Mouse (Mus musculus): ENCODE results near the gene Gprc5d.

Gene Gprc5d

DNA sequence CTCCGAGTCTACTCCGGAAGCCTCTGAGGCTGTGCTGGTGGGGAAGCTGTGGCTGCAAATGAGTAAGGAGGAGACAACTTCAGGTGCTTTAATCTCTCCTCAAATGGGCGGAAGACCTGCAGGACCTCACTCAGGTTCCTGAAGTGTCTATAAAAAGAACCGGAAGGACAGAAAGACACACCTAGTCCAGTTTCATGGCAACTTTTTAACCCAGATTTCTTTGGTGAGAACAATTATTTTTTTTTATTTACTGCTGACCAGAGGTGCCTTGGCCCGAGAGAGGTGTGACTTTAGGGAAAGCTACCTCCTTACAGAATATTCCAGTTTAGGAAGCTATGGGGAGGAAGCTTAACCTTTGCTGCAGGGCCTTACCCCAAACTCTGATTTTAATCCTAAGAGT lies at the start of gene Gprc5d:
Gene Gprc5d (minus strand): TSS at position 101 of the 400 bp plus-strand sequence.
- in situ Hi-C loops (cut with MboI, MseI) = no loop called here

DNA sequence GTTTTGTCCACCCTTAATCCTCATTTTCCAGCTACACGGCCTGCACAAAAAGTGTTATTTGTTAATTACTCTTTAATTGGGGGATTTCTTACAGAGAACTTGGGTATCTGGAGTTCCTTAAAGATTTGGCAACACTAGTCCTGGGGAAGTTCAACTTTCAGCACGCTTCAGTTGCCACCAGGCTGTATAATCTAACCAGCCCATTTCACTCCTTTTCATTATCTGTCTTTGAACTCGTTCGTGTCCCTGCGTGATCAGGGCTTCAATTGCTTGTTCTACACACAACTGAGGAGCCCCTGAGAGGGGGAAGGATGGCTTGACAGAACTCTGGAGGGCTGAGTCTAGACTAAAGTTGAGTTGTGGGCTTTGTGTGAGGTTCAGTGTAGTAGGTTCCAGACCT lies 48.6 kb upstream of the Gprc5d start:
- in situ Hi-C loops (cut with MboI, MseI) = no loop called here

GRCm38 (mm10) chr6:135166262-135166661 lies 48.2 kb upstream of the Gprc5d start:
- in situ Hi-C loops (cut with MboI, MseI) = no loop called here

DNA sequence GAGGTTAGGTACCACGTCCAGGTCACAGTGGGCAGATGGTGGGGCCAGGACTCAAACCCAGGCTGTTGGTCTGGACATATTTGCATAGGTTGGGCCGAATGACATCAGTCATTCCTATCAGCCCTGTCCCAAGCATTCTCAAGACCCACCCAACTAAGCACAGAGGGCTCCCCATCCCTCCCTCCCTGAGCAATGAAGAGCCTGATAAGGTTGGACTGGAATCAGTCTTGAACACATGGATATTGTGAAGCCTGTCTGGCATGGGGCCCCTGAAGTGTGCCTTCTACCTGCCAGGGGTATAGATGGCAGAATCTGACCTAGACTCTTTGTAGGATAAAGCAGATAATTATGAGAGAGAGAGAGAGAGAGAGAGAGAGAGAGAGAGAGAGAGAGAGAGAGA lies 47.6 kb upstream of the Gprc5d start:
- in situ Hi-C loops (cut with MboI, MseI) = no loop called here

DNA sequence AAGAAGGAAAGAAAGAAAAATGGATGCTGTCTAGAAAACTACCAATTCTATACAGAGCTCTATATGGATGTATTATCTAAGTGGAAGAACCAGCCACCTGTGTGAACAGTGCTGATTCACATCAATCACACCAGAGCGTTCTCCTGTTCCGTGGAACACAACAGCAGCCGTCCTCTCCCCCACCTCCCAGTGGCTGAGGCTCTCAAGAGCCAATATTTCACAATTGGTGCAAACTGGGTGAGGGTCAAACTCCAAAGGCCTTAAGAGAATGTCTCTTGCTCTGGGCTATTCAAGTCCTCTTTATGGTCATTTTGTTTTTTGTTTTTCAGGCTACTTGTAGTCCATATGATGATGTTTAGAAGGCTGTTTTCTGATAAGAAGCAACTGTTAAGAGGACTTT lies 47.1 kb upstream of the Gprc5d start:
- in situ Hi-C loops (cut with MboI, MseI) = no loop called here

DNA sequence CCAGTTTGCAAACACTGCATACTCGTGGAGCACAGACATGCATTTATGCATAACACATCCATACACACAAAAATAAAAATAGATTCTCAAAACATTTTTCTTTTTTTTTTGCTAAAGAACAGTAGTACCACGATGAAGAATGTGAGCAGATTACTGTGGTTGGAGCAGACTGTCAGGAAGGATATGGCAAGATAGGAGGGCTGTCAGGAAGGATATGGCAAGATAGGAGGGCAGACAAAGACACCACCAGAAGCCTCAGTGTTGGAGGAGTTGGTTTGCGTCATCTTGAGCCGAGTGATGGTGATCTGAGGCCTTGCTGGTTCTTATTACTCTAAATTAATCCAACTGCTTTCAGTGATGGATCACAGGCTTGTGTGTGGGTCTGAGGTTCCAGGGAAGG lies 44.8 kb upstream of the Gprc5d start:
- in situ Hi-C loops (cut with MboI, MseI) = no loop called here

- in situ Hi-C loops (cut with MboI, MseI) = no loop called here
Observed at GRCm38 (mm10) chr6:135162311-135162710, 44.2 kb upstream of the Gprc5d start.

GRCm38 (mm10) chr6:135161356-135161755 lies 43.3 kb upstream of the Gprc5d start:
- in situ Hi-C loops (cut with MboI, MseI) = no loop called here

DNA sequence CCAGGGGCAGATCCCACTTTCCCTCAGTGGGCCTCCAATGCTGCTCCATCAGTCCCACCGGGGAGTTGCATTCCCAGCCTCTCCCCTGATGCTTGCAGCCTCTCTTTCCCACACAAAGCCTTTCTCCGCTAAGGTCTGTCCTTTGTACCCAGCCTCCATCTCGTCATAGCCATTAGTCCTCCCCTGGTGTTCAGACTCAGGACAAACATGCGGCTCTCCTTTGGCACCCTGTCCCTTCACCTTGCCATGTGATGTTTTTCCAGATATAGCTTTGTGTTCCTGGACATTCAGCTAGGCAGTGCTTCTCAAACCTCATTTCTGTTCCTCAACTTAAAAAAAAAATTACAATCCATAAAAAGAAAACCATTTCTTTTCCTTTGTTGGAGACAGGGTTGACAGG lies 40.4 kb upstream of the Gprc5d start:
- in situ Hi-C loops (cut with MboI, MseI) = loop anchor here in 1 of 2 experiments (10.0 kb wide), 1 partner anchor 216 kb away; no protein-coding TSS in a partner anchor

- in situ Hi-C loops (cut with MboI, MseI) = loop anchor here in 1 of 2 experiments (10.0 kb wide), 1 partner anchor 217 kb away; no protein-coding TSS in a partner anchor
Observed at GRCm38 (mm10) chr6:135157496-135157895, 39.4 kb upstream of the Gprc5d start.

- in situ Hi-C loops (cut with MboI, MseI) = loop anchor here in 1 of 2 experiments (10.0 kb wide), 1 partner anchor 218 kb away; no protein-coding TSS in a partner anchor
Observed at GRCm38 (mm10) chr6:135156597-135156996, 38.5 kb upstream of the Gprc5d start.

DNA sequence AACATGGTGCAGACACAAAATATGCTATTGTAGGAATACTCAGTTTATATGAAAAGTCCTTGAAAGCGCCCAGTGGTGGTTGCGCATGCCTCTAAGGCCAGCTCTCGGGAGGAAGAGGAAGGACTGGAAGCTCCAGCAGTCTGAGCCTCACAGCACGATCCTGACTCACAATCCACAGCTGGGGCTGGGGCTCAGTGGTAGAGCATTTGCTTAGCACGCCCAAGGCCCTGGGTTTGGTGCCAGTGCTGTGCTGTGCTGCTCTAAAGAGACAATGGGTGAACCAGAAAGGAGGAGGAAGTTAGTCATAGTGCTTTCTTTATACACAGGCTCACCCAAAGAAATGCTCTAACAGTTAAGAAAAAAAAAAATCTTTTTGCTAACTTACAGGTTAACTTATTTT lies 35.6 kb upstream of the Gprc5d start:
- in situ Hi-C loops (cut with MboI, MseI) = loop anchor here (5.0 to 10.0 kb wide), 5 partner anchors 84 to 244 kb away; no protein-coding TSS in a partner anchor

DNA sequence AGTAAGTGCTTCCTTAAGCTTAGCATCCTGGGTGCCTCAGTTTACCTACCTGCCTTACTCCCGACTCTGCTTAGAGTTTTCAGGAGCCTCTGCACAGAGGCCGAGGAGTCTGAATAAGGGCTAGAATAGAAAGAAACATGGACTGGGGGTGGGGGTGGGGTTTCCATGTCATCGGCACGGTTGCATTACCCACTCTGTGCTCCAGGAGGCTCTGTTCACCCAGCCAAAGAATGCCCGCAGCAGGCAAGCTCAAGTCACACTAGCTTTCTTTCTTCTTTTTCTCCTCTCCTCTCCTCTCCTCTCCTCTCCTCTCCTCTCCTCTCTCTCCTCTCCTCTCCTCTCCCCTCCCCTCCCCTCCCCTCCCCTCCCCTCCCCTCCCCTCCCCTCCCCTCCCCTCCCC lies 32.2 kb upstream of the Gprc5d start:
- in situ Hi-C loops (cut with MboI, MseI) = loop anchor here (5.0 to 10.0 kb wide), 5 partner anchors 87 to 247 kb away; no protein-coding TSS in a partner anchor

DNA sequence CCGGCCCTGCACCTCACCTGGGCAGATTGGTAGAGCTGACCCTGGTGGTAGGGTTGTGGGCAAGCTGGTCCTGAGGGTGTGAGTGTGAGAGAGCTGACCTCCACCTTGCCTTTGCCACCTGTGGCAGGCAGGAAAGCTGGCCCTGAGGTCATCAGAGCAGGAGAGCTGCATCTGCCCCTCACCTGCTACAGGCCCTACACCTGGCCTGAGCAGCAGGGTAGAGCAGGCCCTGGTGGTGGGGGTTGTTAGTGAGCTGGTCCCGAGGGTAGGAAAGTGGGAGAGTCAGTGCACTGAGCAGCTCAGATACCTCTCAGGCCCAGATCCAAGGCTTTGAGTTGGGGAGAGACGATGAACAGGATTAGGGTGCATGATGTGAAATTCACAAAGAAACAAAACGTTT lies 31.6 kb upstream of the Gprc5d start:
- in situ Hi-C loops (cut with MboI, MseI) = loop anchor here (5.0 to 10.0 kb wide), 7 partner anchors 62 to 248 kb away; no protein-coding TSS in a partner anchor

- in situ Hi-C loops (cut with MboI, MseI) = loop anchor here in 1 of 2 experiments (5.0 kb wide), 2 partner anchors 62 to 122 kb away; no protein-coding TSS in a partner anchor
Observed at GRCm38 (mm10) chr6:135149175-135149574, 31.1 kb upstream of the Gprc5d start.

DNA sequence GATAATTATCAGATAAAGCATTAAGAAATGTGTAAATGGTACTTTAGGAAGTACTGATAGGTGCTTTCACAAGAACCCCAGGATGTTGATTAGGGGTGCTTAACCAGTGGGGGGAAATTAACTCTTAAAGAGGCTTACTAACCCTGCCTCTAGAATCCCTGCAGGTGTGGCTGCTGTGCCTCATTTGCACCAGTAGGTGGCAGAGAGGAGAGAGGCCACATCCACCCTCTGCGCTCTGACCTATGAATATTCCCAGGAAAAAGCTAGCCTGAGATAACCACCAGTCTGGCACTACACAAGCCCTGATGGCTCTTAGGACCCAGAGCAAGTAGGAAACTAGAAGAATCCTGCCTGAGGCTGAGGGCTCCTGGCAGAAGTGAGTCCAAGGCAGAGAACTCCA lies 30.4 kb upstream of the Gprc5d start:
- in situ Hi-C loops (cut with MboI, MseI) = loop anchor here in 1 of 2 experiments (5.0 kb wide), 2 partner anchors 61 to 121 kb away; no protein-coding TSS in a partner anchor

GRCm38 (mm10) chr6:135145976-135146375 lies 27.9 kb upstream of the Gprc5d start:
- in situ Hi-C loops (cut with MboI, MseI) = loop anchor here in 1 of 2 experiments (5.0 kb wide), 2 partner anchors 59 to 119 kb away; no protein-coding TSS in a partner anchor

- in situ Hi-C loops (cut with MboI, MseI) = loop anchor here in 1 of 2 experiments (5.0 kb wide), 2 partner anchors 57 to 122 kb away; no protein-coding TSS in a partner anchor
Observed at GRCm38 (mm10) chr6:135144516-135144915, 26.4 kb upstream of the Gprc5d start.

GRCm38 (mm10) chr6:135143151-135143550 lies 25.1 kb upstream of the Gprc5d start:
- in situ Hi-C loops (cut with MboI, MseI) = loop anchor here in 1 of 2 experiments (5.0 kb wide), 2 partner anchors 56 to 121 kb away; no protein-coding TSS in a partner anchor

DNA sequence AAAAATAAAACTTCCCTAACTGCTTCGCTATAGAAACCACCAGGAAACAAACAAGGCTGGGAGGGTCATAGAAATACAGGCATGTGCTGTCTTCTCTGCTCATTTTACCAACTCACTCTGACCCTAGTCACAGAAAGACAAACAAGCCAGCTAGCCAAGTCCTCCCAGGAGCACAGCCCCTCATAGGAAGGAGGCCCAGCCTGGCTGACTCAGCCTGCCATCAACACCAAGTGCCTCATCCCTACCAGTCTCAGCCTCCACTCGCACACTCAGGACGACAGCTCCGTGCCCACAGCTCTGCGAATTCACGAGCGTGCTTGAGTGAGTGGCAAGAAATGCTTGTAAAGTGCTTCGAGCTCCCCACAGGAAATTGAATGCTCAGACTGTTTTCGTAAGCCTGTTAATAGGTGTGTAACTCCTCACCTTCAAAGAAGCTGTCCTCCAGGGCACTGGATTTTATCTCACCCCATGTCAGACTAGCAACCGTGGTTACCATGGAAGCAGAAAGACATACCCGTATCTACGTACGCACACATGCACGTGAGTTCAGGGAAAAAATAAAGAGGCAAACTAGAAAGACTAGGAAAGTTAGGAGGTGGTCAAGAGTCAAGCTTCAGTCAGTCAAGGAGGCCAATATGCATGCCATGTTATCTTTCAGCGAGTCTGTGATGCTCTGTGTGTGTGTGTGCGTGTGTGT lies 23.5 kb upstream of the Gprc5d start:
- in situ Hi-C loops (cut with MboI, MseI) = loop anchor here in 1 of 2 experiments (5.0 kb wide), 2 partner anchors 54 to 119 kb away; no protein-coding TSS in a partner anchor

GRCm38 (mm10) chr6:135138746-135139145 lies 20.7 kb upstream of the Gprc5d start:
- in situ Hi-C loops (cut with MboI, MseI) = no loop called here

DNA sequence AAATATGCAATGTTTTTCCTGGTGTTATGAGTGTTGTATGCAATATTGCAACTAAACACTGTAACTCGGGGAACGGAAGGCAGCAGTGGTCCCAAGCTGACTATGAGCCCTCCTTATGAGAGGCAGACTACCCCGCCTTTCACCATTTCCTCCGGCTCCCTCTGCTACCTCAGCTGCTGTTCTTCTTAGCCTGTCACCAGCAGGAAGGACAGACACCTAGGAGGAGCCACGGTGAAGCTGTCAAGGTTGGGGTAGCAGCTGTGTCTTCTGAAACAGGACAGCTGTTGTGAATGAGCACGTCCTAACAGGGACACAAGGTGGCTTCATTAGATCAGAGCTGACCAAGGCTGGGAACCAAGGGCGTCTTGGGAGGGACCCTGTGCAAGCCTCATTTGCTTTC lies 20.1 kb upstream of the Gprc5d start:
- in situ Hi-C loops (cut with MboI, MseI) = no loop called here

- in situ Hi-C loops (cut with MboI, MseI) = no loop called here
Observed at GRCm38 (mm10) chr6:135137736-135138135, 19.7 kb upstream of the Gprc5d start.
